Comparison of ENCODE assay signal across 1 mouse cellular context in genomic region chr16:17949421-17949877, GRCm38 (mm10).
TF ChIP-seq lines count a peak whose summit lies in the region.

No protein-coding gene starts in this region.

TF ChIP-seq in MEL, 35 proteins besides CTCF, POLR2A, EP300 and RAD21 (continued from another document):
- TF ChIP-seq TCF12 (IDR thresholded peaks at IDR 0.05; ENCODE audit: low read depth, low read length): no peak
